Mouse (Mus musculus) stomach, embryonic 15.5 days (tissue): ENCODE results near the gene Ino80b. TPM values are rescaled to one million over a fixed set of nuclear protein-coding genes. Genes with fewer than 3 reads are reported as not detected.
A peak's percentile ranks its signal among the peaks of the same experiment; 100 is the strongest.

Experiments
- ATAC-seq: fragments of 200-750 bp; cut with Nextera tagmentation; 2 replicates; pipeline ENCODE4 v1.8.0; 2017; ENCODE audit warnings: low read depth, moderate number of reproducible peaks, moderate TSS enrichment; ENCODE audit not compliant: insufficient read depth, low FRiP score
- H3K27ac ChIP-seq: fragments of 300-500 bp; sonication (generic); 2 replicates; pipeline ENCODE4 v1.5.1; 2015; ENCODE audit warnings: mild to moderate bottlenecking, inconsistent platforms
- H3K27me3 ChIP-seq: fragments of 300-500 bp; sonication (generic); replicated peaks from 2 replicates; pipeline ENCODE4 v1.6.1; 2015; ENCODE audit warnings: inconsistent platforms
- H3K36me3 ChIP-seq: fragments of 300-500 bp; sonication (generic); 2 replicates; pipeline ENCODE4 v1.6.1; 2015; ENCODE audit warnings: inconsistent platforms
- H3K4me1 ChIP-seq: fragments of 300-500 bp; sonication (generic); 2 replicates; pipeline ENCODE4 v1.6.1; 2015; ENCODE audit warnings: inconsistent platforms
- H3K4me2 ChIP-seq: fragments of 300-500 bp; sonication (generic); 2 replicates; pipeline ENCODE4 v1.6.1; 2015; ENCODE audit warnings: mild to moderate bottlenecking, inconsistent platforms
- H3K4me3 ChIP-seq: fragments of 300-500 bp; sonication (generic); replicated peaks from 2 replicates; pipeline ENCODE4 v1.5.1; 2015; ENCODE audit warnings: inconsistent platforms
- H3K9ac ChIP-seq: fragments of 300-500 bp; sonication (generic); 2 replicates; pipeline ENCODE4 v1.6.1; 2015; ENCODE audit warnings: inconsistent platforms
- H3K9me3 ChIP-seq: fragments of 300-500 bp; sonication (generic); 2 replicates; pipeline ENCODE4 v1.6.1; 2016; ENCODE audit warnings: inconsistent platforms
- WGBS: fragments of 180-500 bp; shearing (Covaris S2); methylation state at CpG from one replicate; pipeline ENCODE4 v1.1.7; 2015; 5-methylcytosine and 5-hydroxymethylcytosine counted together
- polyA plus RNA-seq: library from polyadenylated mRNA; unstranded; fragments of >200 nt; fragmentation: Nextera tagmentation; extraction: Ambion mirVana; gene quantifications from 2 replicates; pipeline ENCODE4 v1.2.1, GENCODE M21; 2015

Gene Ino80b
- polyA plus RNA-seq, 1 experiment from 2014 or later = 11.4 TPM

- WGBS = 27% methylated on average over 6 of the region's 6 CpGs
- ATAC-seq = no peak; the same call in 1 of the 2 replicates
- no peak overlapping the region for H3K4me2 ChIP-seq
- no peak overlapping the region for H3K4me3 ChIP-seq
- no peak overlapping the region for H3K9ac ChIP-seq
- H3K9me3 ChIP-seq = no peaks in the 10 kb centered on the region
- peaks cover 3% of the 10 kb centered on the region for H3K4me1 ChIP-seq
- no peak overlapping the region for H3K27ac ChIP-seq
- H3K27me3 ChIP-seq = peaks cover 39% of the 10 kb centered on the region
- no peaks in the 10 kb centered on the region for H3K36me3 ChIP-seq
These were observed 32.7 kb downstream of the Ino80b start for GRCm38 (mm10) chr6:83092416-83093127.

GRCm38 (mm10) chr6:83087926-83088260 lies 37.3 kb downstream of the Ino80b start:
- Histone ChIP-seq H3K4me2 (peak overlapping the region; percentile 48), H3K9ac (no peak overlapping the region), H3K4me1 (peaks cover 14% of the 10 kb centered on the region), H3K4me3 (peak overlapping the region; percentile 25), H3K9me3 (no peaks in the 10 kb centered on the region), H3K27ac (no peak overlapping the region), H3K36me3 (no peaks in the 10 kb centered on the region), H3K27me3 (peaks cover 73% of the 10 kb centered on the region)
- WGBS = 15% methylated on average over 9 of the region's 9 CpGs
- no peak for ATAC-seq

- whole genome bisulfite sequencing = 2% methylated on average over 47 of the region's 47 CpGs
- Histone ChIP-seq H3K36me3 (no peaks in the 10 kb centered on the region), H3K9ac (no peak overlapping the region), H3K27ac (no peak overlapping the region), H3K4me1 (peaks cover 14% of the 10 kb centered on the region), H3K4me2 (peak overlapping the region; percentile 48), H3K27me3 (peaks cover 78% of the 10 kb centered on the region), H3K4me3 (peak overlapping the region; percentile 25), H3K9me3 (no peaks in the 10 kb centered on the region)
- no peak for ATAC-seq
These were observed 37.9 kb downstream of the Ino80b start for GRCm38 (mm10) chr6:83087205-83087925.

GRCm38 (mm10) chr6:83086121-83087035 lies 38.9 kb downstream of the Ino80b start, which contains the start of gene Lbx2:
Gene Lbx2, plus strand, starts transcription at chr6:83086367.
- H3K9ac ChIP-seq = no peak within 1 kb of the TSS

GRCm38 (mm10) chr6:83084477-83084876 lies 40.8 kb downstream of the Ino80b start:
- H3K36me3 ChIP-seq = no peaks in the 10 kb centered on the region
- WGBS = 12% methylated on average over 6 of the region's 6 CpGs
- peaks cover 67% of the 10 kb centered on the region for H3K27me3 ChIP-seq
- H3K4me3 ChIP-seq = no peak overlapping the region
- no peak for ATAC-seq
- H3K4me2 ChIP-seq = no peak overlapping the region
- peaks cover 14% of the 10 kb centered on the region for H3K4me1 ChIP-seq
- no peak overlapping the region for H3K9ac ChIP-seq
- H3K27ac ChIP-seq = no peak overlapping the region
- no peaks in the 10 kb centered on the region for H3K9me3 ChIP-seq

More at GRCm38 (mm10) chr6:83086121-83087035, 38.9 kb downstream of the Ino80b start, which contains the start of gene Lbx2:
- peak within 1 kb of the TSS; percentile 48 for H3K4me2 ChIP-seq
- no peaks in the 10 kb centered on the region for H3K9me3 ChIP-seq
- 6% methylated on average over 41 of the region's 42 CpGs for WGBS
- H3K27ac ChIP-seq = no peak within 1 kb of the TSS
- peak within 1 kb of the TSS; percentile 25 for H3K4me3 ChIP-seq
- H3K4me1 ChIP-seq = peaks cover 14% of the 10 kb centered on the region
- ATAC-seq = no peak
- peaks cover 79% of the 10 kb centered on the region for H3K27me3 ChIP-seq
- H3K36me3 ChIP-seq = no peaks in the 10 kb centered on the region

GRCm38 (mm10) chr6:83083497-83083896 lies 41.7 kb downstream of the Ino80b start:
- Histone ChIP-seq H3K36me3 (no peaks in the 10 kb centered on the region), H3K9me3 (no peaks in the 10 kb centered on the region), H3K9ac (no peak overlapping the region), H3K27me3 (peaks cover 59% of the 10 kb centered on the region), H3K4me3 (no peak overlapping the region), H3K4me2 (no peak overlapping the region), H3K27ac (no peak overlapping the region), H3K4me1 (peaks cover 20% of the 10 kb centered on the region)
- 21% methylated on average over 5 of the region's 5 CpGs for WGBS
- no peak for ATAC-seq

- Histone ChIP-seq H3K9me3 (no peaks in the 10 kb centered on the region), H3K4me3 (no peak overlapping the region), H3K9ac (no peak overlapping the region), H3K27me3 (peaks cover 46% of the 10 kb centered on the region), H3K27ac (no peak overlapping the region), H3K36me3 (no peaks in the 10 kb centered on the region), H3K4me1 (peaks cover 8% of the 10 kb centered on the region; the same call in 1 of the 2 replicates), H3K4me2 (no peak overlapping the region)
- 92% methylated on average over 5 of the region's 5 CpGs for WGBS
- no peak for ATAC-seq
These were observed 45.0 kb downstream of the Ino80b start for GRCm38 (mm10) chr6:83080210-83080609.

GRCm38 (mm10) chr6:83078324-83078858 lies 46.8 kb downstream of the Ino80b start:
- under 1% methylated on average over 46 of the region's 46 CpGs for WGBS
- ATAC-seq = peak; percentile 92
- Histone ChIP-seq H3K4me3 (peak overlapping the region; percentile 66), H3K27ac (peak overlapping the region; percentile 87), H3K4me2 (peak overlapping the region; percentile 98), H3K9me3 (no peaks in the 10 kb centered on the region), H3K27me3 (peaks cover 43% of the 10 kb centered on the region), H3K4me1 (peaks cover 8% of the 10 kb centered on the region; the same call in 1 of the 2 replicates), H3K36me3 (no peaks in the 10 kb centered on the region), H3K9ac (peak overlapping the region; percentile 53)

- Histone ChIP-seq H3K27ac (peak within 1 kb of the TSS; percentile 87), H3K27me3 (peaks cover 41% of the 10 kb centered on the region), H3K9me3 (no peaks in the 10 kb centered on the region), H3K4me2 (peak within 1 kb of the TSS; percentile 98), H3K9ac (peak within 1 kb of the TSS; percentile 68), H3K4me1 (peaks cover 8% of the 10 kb centered on the region; the same call in 1 of the 2 replicates), H3K36me3 (no peaks in the 10 kb centered on the region), H3K4me3 (peak within 1 kb of the TSS; percentile 66)
- under 1% methylated on average over 54 of the region's 54 CpGs for WGBS
- peak; percentile 42 for ATAC-seq
These were observed 47.5 kb downstream of the Ino80b start, which contains the start of gene Pcgf1 for GRCm38 (mm10) chr6:83077630-83078323. Gene Pcgf1, plus strand, starts transcription at chr6:83077869.

- WGBS = 12% methylated on average over 2 of the region's 2 CpGs
- H3K4me1 ChIP-seq = peaks cover 19% of the 10 kb centered on the region
- no peak overlapping the region for H3K9ac ChIP-seq
- peaks cover 63% of the 10 kb centered on the region for H3K27me3 ChIP-seq
- no peak overlapping the region for H3K4me2 ChIP-seq
- ATAC-seq = no peak
- no peaks in the 10 kb centered on the region for H3K36me3 ChIP-seq
- H3K9me3 ChIP-seq = no peaks in the 10 kb centered on the region
- no peak overlapping the region for H3K27ac ChIP-seq
- H3K4me3 ChIP-seq = no peak overlapping the region
These were observed 50.3 kb downstream of the Ino80b start for GRCm38 (mm10) chr6:83074979-83075378.
